Mouse (Mus musculus): ENCODE measurements around the gene Gm9112. TPM values are rescaled to one million over a fixed set of nuclear protein-coding genes. Genes with fewer than 3 reads are reported as not detected.

The Gm9112 gene
- not detected in 2 replicates for polyA plus RNA-seq (2012; rRNA removed)

DNA sequence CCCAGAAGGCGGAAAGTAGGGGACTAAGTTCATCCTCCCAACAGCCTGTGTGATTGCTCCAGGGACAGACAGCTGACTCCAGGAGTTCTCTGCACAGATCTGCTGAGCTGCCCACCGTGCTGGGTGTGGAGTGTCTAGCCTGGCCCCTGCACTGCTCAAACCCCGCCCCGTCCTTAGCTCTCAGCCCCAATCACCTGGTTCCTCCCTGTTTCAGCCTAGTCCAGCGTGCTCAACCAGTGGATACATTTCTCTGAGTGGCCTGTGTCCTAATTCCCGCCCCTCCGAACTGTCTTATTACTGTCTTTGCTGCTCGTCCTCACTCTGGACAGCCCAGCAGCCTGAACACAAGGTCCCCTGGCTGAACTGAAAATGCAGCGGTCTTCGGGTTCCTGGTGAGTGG, at the start of gene Gm9112, which contains the start of gene Dmrtc1b:
Gene Gm9112 (minus strand): TSS at position 101 of the 400 bp plus-strand sequence.
Gene Dmrtc1b (plus strand): TSS at position 331 of the 400 bp plus-strand sequence.

DNA sequence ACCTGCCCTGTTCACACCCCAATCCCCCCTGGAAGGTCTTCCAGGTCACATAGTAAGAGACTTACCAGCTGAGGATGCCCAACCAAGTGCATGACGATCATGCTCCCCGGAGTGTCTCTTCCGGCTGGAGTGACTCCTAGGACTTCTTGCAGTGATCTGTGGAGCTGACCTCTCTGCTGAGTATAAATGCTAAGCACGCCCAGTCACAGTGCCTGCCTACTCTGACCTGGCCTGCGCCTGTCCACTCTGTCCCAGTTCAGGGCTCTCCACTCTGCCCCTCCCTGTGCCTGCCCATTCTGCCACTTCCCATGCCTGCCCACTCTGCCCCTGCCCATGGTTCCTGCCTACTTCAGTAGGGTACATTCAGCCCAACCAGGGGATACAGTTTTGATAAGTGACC, 20.6 kb downstream of the Gm9112 start, which contains the start of gene Gm3880:
Gene Gm3880 (minus strand): TSS at position 101 of the 400 bp plus-strand sequence.

Other genes with a start within 250 kb of the Gm9112 start
- 0.30 and 1.2 TPM in 2 replicates for gene Hdac8, start 202.3 kb downstream of the Gm9112 start, polyA plus RNA-seq (2012; rRNA removed)
- gene Phka1, start 63.4 kb downstream of the Gm9112 start, polyA plus RNA-seq (2012; rRNA removed): 1.8 and 2.7 TPM in 2 replicates
- gene Gm3880, start 20.7 kb downstream of the Gm9112 start, polyA plus RNA-seq (2012; rRNA removed): 3.4 and 3.5 TPM in 2 replicates
- gene Dmrtc1b, start 230 bp upstream of the Gm9112 start, polyA plus RNA-seq (2012; rRNA removed): not detected in 2 replicates
- not detected in 2 replicates for gene Dmrtc1c1, start 95.3 kb upstream of the Gm9112 start, polyA plus RNA-seq (2012; rRNA removed)
- gene Dmrtc1c2, start 147.0 kb upstream of the Gm9112 start, polyA plus RNA-seq (2012; rRNA removed): not detected in 2 replicates
- not detected in 2 replicates for gene 1700031F05Rik, start 160.3 kb upstream of the Gm9112 start, polyA plus RNA-seq (2012; rRNA removed)
- gene Dmrtc1a, start 201.1 kb upstream of the Gm9112 start, polyA plus RNA-seq (2012; rRNA removed): 0.15 and 0.18 TPM in 2 replicates
- not detected in 2 replicates for gene 1700011M02Rik, start 201.3 kb upstream of the Gm9112 start, polyA plus RNA-seq (2012; rRNA removed)
- not detected in 2 replicates for gene 1700018G05Rik, start 220.7 kb upstream of the Gm9112 start, polyA plus RNA-seq (2012; rRNA removed)